Mouse (Mus musculus) midbrain, embryonic 12.5 days (tissue): Measurements from ENCODE around the gene Aurka. TPM values are rescaled to one million over a fixed set of nuclear protein-coding genes. Genes with fewer than 3 reads are reported as not detected.
A peak's percentile ranks its signal among the peaks of the same experiment; 100 is the strongest.

Source experiments
- ATAC-seq: fragments of 200-750 bp; cut with Nextera tagmentation; 2 replicates; pipeline ENCODE4 v1.8.0; 2017; ENCODE audit warnings: low read depth, moderate TSS enrichment, moderate library complexity; ENCODE audit not compliant: low FRiP score
- H3K27ac ChIP-seq: fragments of 300-500 bp; sonication (generic); replicated peaks from 2 replicates; pipeline ENCODE4 v1.5.1; 2016; ENCODE audit warnings: mild to moderate bottlenecking
- H3K27me3 ChIP-seq: fragments of 300-500 bp; sonication (generic); 2 replicates; pipeline ENCODE4 v1.6.1; 2016; ENCODE audit warnings: mild to moderate bottlenecking
- H3K36me3 ChIP-seq: fragments of 300-500 bp; sonication (generic); 2 replicates; pipeline ENCODE4 v1.6.1; 2016
- H3K4me1 ChIP-seq: fragments of 300-500 bp; sonication (generic); 2 replicates; pipeline ENCODE4 v1.6.1; 2016
- H3K4me2 ChIP-seq: fragments of 300-500 bp; sonication (generic); replicated peaks from 2 replicates; pipeline ENCODE4 v1.6.1; 2016; ENCODE audit warnings: mild to moderate bottlenecking, moderate library complexity
- H3K4me3 ChIP-seq: fragments of 300-500 bp; sonication (generic); 2 replicates; pipeline ENCODE4 v1.5.1; 2016; ENCODE audit warnings: mild to moderate bottlenecking
- H3K9ac ChIP-seq: fragments of 300-500 bp; sonication (generic); replicated peaks from 2 replicates; pipeline ENCODE4 v1.6.1; 2016; ENCODE audit warnings: mild to moderate bottlenecking, moderate library complexity
- H3K9me3 ChIP-seq: fragments of 300-500 bp; sonication (generic); 2 replicates; pipeline ENCODE4 v1.6.1; 2016; ENCODE audit warnings: mild to moderate bottlenecking
- WGBS: fragments of 180-500 bp; shearing (Covaris S2); methylation state at CpG from one replicate; pipeline ENCODE4 v1.1.7; 2016; 5-methylcytosine and 5-hydroxymethylcytosine counted together
- polyA plus RNA-seq: library from polyadenylated mRNA; unstranded; fragments of >200 nt; fragmentation: Nextera tagmentation; extraction: Ambion mirVana; gene quantifications from 2 replicates; pipeline ENCODE4 v1.2.1, GENCODE M21; 2016

Gene Aurka
- polyA plus RNA-seq, 1 experiment from 2014 or later = 111 TPM

GRCm38 (mm10) chr2:172380513-172380912, 10.2 kb upstream of the Aurka start:
- no peak overlapping the region for H3K9ac ChIP-seq
- WGBS = 96% methylated on average over 17 of the region's 17 CpGs
- ATAC-seq = no peak
- no peaks in the 10 kb centered on the region for H3K9me3 ChIP-seq
- H3K4me1 ChIP-seq = no peaks in the 10 kb centered on the region
- H3K36me3 ChIP-seq = peaks cover 72% of the 10 kb centered on the region
- no peak overlapping the region for H3K27ac ChIP-seq
- no peak overlapping the region for H3K4me3 ChIP-seq
- no peaks in the 10 kb centered on the region for H3K27me3 ChIP-seq
- no peak overlapping the region for H3K4me2 ChIP-seq

DNA sequence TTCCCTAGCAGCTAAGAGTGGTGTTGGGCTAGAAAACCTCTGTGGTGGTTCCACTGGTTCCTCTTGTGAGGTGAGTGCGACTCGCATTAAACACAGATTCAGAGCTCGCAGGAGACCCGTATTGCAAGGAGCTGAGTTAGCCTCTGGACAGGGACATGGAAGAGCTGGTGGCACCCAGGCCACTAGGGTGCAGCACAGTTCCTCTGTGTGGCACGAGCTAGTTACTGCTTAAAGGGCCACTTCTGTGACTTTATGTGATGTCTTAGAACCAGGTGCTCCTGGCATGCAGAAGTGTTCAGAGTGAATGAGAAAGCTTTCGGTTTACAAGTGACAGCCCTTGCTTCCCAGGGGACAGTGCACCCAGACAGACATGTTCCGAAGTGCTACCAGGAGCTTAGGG, 8.0 kb upstream of the Aurka start:
- 75% methylated on average over 7 of the region's 7 CpGs for WGBS
- H3K9ac ChIP-seq = no peak overlapping the region
- no peaks in the 10 kb centered on the region for H3K4me1 ChIP-seq
- H3K4me2 ChIP-seq = no peak overlapping the region
- H3K4me3 ChIP-seq = no peak overlapping the region
- H3K9me3 ChIP-seq = no peaks in the 10 kb centered on the region
- H3K36me3 ChIP-seq = peaks cover 93% of the 10 kb centered on the region
- no peak overlapping the region for H3K27ac ChIP-seq
- H3K27me3 ChIP-seq = no peaks in the 10 kb centered on the region
- ATAC-seq = no peak

DNA sequence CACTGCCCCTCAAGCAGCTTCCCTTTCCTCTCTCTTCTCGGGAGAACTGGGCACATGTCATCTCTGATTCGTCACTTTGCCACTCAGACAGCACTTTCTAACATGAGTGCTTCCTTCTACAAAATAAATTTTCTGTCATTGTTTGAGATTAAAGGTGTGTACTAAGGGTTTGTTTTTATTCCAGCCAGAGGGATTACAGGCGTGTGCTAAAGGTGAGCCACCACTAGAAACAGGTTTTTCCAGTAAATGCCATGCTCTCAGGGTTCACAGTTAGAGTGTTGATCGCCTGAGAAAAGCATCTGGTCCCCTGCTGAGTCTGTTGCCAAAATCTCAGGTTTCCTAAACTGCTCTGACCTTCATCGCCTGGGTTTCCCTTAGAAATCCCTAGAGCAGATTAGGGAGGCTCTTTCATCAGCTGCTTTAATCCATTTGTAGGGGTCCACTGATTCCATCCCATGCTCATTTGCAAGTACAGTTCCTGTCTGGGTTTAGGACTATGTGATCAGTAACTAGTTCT, 6.7 kb upstream of the Aurka start:
- no peak for ATAC-seq
- Histone ChIP-seq H3K27ac (no peak overlapping the region), H3K4me2 (no peak overlapping the region), H3K9me3 (no peaks in the 10 kb centered on the region), H3K4me3 (no peak overlapping the region), H3K9ac (no peak overlapping the region), H3K36me3 (peaks cover 92% of the 10 kb centered on the region), H3K4me1 (0 out of 2 replicates have a peak, but pooled peaks cover 1% of the 10 kb centered on the region), H3K27me3 (no peaks in the 10 kb centered on the region)
- 69% methylated on average over 5 of the region's 5 CpGs for whole genome bisulfite sequencing

- Histone ChIP-seq H3K27me3 (no peaks in the 10 kb centered on the region), H3K4me1 (peaks cover 6% of the 10 kb centered on the region), H3K4me2 (no peak overlapping the region), H3K4me3 (no peak overlapping the region), H3K36me3 (peaks cover 87% of the 10 kb centered on the region), H3K9me3 (no peaks in the 10 kb centered on the region), H3K9ac (no peak overlapping the region), H3K27ac (no peak overlapping the region)
- ATAC-seq = no peak
- WGBS = 97% methylated on average over 4 of the region's 4 CpGs
Observed at GRCm38 (mm10) chr2:172376551-172376950, 6.2 kb upstream of the Aurka start.

- H3K27ac ChIP-seq = peak overlapping the region; percentile 78
- no peaks in the 10 kb centered on the region for H3K9me3 ChIP-seq
- H3K9ac ChIP-seq = peak overlapping the region; percentile 89
- H3K36me3 ChIP-seq = peaks cover 47% of the 10 kb centered on the region
- peaks cover 33% of the 10 kb centered on the region for H3K4me1 ChIP-seq
- 0% methylated on average over 11 of the region's 11 CpGs for WGBS
- no peaks in the 10 kb centered on the region for H3K27me3 ChIP-seq
- peak overlapping the region; percentile 95 for H3K4me3 ChIP-seq
- peak overlapping the region; percentile 69 for H3K4me2 ChIP-seq
- ATAC-seq = 0 out of 2 replicates have a peak, but pooled peaks have one; percentile 0
Observed at GRCm38 (mm10) chr2:172371258-172371657, 923 bp upstream of the Aurka start.

GRCm38 (mm10) chr2:172363176-172363575, 7.2 kb downstream of the Aurka start:
- no peak for ATAC-seq
- H3K9ac ChIP-seq = no peak overlapping the region
- H3K4me3 ChIP-seq = no peak overlapping the region
- no peaks in the 10 kb centered on the region for H3K27me3 ChIP-seq
- H3K36me3 ChIP-seq = peaks cover 90% of the 10 kb centered on the region
- no peak overlapping the region for H3K27ac ChIP-seq
- 87% methylated on average over 7 of the region's 7 CpGs for WGBS
- no peak overlapping the region for H3K4me2 ChIP-seq
- no peaks in the 10 kb centered on the region for H3K9me3 ChIP-seq
- peaks cover 9% of the 10 kb centered on the region for H3K4me1 ChIP-seq

DNA sequence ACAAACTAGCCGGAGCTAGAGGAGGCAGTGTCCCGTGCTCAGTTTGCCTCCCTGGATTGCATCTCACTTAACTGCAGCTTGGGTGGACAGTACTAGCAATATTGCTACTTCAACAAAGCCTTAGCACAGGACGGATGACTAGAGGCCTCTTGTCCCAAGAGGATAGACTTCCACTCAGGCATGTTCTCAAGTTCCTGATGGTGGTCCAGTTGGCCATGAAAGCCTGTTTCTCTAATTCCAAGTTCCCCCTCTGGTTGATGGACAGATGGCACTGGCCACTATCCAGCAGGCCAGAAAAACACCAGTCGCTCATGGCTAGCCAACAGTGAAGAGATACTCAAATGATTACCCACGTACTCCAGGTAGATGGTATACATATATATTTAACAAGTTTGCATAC, 14.5 kb downstream of the Aurka start:
- no peak overlapping the region for H3K4me2 ChIP-seq
- no peak overlapping the region for H3K9ac ChIP-seq
- no peak for ATAC-seq
- no peak overlapping the region for H3K27ac ChIP-seq
- 90% methylated on average over 5 of the region's 5 CpGs for WGBS
- no peaks in the 10 kb centered on the region for H3K9me3 ChIP-seq
- peaks cover 12% of the 10 kb centered on the region; the same call in 1 of the 2 replicates for H3K4me1 ChIP-seq
- H3K27me3 ChIP-seq = no peaks in the 10 kb centered on the region
- H3K4me3 ChIP-seq = no peak overlapping the region
- H3K36me3 ChIP-seq = peaks cover 65% of the 10 kb centered on the region

DNA sequence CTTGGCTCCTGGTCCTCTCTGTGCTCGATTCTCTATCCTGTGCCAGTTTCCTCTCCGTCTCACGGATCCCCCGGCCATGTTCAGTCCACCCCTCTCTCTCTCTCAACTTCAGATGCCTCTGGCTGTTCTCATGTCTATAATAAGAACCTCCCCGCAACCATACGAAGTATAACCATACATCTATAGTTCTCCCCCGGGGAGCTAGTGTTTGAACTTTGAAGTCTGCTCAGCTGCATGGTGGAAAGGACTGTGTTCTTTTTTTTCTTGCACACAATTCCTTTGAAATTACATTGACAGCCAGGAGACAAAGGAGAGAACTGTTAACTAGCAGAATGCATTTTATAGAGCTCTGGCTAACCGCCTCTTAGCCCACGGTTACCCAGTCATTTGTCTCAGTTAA, 15.6 kb downstream of the Aurka start:
- H3K4me2 ChIP-seq = no peak overlapping the region
- peaks cover 12% of the 10 kb centered on the region; the same call in 1 of the 2 replicates for H3K4me1 ChIP-seq
- H3K9ac ChIP-seq = no peak overlapping the region
- 0 out of 2 replicates have a peak overlapping the region, but pooled peaks have one; percentile 6 for H3K27ac ChIP-seq
- H3K9me3 ChIP-seq = no peaks in the 10 kb centered on the region
- ATAC-seq = no peak
- peaks cover 54% of the 10 kb centered on the region for H3K36me3 ChIP-seq
- no peaks in the 10 kb centered on the region for H3K27me3 ChIP-seq
- H3K4me3 ChIP-seq = no peak overlapping the region
- 72% methylated on average over 9 of the region's 9 CpGs for WGBS

- Histone ChIP-seq H3K27ac (0 out of 2 replicates have a peak overlapping the region, but pooled peaks have one; percentile 8), H3K4me3 (no peak overlapping the region), H3K9me3 (no peaks in the 10 kb centered on the region), H3K4me1 (peaks cover 19% of the 10 kb centered on the region; the same call in 1 of the 2 replicates), H3K27me3 (no peaks in the 10 kb centered on the region), H3K4me2 (no peak overlapping the region), H3K9ac (no peak overlapping the region), H3K36me3 (peaks cover 39% of the 10 kb centered on the region)
- 66% methylated on average over 9 of the region's 9 CpGs for WGBS
- no peak for ATAC-seq
Observed at GRCm38 (mm10) chr2:172353218-172353617, 17.1 kb downstream of the Aurka start.

- Histone ChIP-seq H3K27ac (no peak overlapping the region), H3K4me2 (no peak overlapping the region), H3K9me3 (no peaks in the 10 kb centered on the region), H3K4me3 (no peak overlapping the region), H3K36me3 (peaks cover 14% of the 10 kb centered on the region), H3K9ac (no peak overlapping the region), H3K4me1 (peaks cover 27% of the 10 kb centered on the region), H3K27me3 (no peaks in the 10 kb centered on the region; the same call in 1 of the 2 replicates)
- 78% methylated on average over 8 of the region's 8 CpGs for WGBS
- ATAC-seq = no peak
Observed at GRCm38 (mm10) chr2:172350773-172351172, 19.6 kb downstream of the Aurka start.

DNA sequence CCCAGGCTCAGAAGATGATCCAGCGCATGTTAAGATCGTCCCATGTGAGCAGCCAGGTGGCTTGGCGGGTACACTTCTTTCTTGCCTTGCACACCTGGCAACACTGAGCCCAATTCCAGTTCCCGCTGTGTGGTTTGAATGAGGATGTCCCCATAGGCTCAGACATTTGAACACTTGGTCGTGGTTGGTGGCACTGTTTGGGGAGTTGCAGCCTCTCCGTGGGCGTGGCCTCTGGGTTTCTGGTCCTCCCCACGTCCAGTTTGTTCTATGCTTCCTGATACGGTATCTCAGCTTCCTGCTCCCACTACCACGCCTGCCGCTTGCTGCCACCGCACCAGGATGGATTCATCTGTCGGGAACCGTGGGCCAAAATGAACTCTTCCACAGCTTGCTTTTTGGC, 20.6 kb downstream of the Aurka start:
- peaks cover 28% of the 10 kb centered on the region for H3K4me1 ChIP-seq
- H3K9me3 ChIP-seq = no peaks in the 10 kb centered on the region
- 75% methylated on average over 14 of the region's 14 CpGs for WGBS
- no peak overlapping the region for H3K4me2 ChIP-seq
- ATAC-seq = no peak
- peaks cover 4% of the 10 kb centered on the region; the same call in 1 of the 2 replicates for H3K36me3 ChIP-seq
- H3K27ac ChIP-seq = no peak overlapping the region
- H3K27me3 ChIP-seq = no peaks in the 10 kb centered on the region; the same call in 1 of the 2 replicates
- H3K9ac ChIP-seq = no peak overlapping the region
- no peak overlapping the region for H3K4me3 ChIP-seq

DNA sequence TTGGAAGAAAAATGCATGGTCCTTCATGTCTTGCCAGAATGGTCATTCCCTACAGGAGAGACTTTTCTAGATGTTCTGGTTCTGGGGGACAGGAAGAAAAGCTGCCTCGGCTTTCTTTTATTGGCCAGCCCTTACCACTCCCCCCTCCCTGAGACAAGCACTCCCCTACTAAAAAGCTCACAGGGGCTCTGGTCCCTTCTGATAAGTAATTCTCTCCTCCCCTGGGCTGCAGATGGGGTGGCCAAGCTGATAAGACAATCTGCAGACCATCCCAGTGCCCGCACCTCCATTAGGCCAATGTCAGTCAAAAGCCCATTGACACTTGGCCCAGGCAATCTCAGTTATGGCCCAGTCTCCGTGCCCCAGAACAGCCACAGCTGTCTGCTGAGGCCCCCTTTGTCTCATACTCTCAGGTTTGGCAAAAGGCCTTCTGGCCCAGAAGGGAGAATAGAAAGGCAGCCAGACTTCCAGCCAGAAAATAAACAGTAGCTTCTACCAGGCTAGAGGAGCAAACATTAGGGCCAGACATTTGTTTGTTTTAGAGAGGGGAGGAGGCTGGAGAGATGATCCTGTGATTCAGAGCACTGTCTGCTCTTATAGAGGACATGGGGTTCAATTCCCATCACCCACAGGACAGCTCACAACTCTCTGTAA, 21.9 kb downstream of the Aurka start:
- no peak for ATAC-seq
- H3K9me3 ChIP-seq = no peaks in the 10 kb centered on the region
- peak overlapping the region; percentile 56 for H3K27ac ChIP-seq
- H3K9ac ChIP-seq = no peak overlapping the region
- H3K4me3 ChIP-seq = no peak overlapping the region
- H3K27me3 ChIP-seq = no peaks in the 10 kb centered on the region; the same call in 1 of the 2 replicates
- H3K4me2 ChIP-seq = peak overlapping the region; percentile 2; the same call in 1 of the 2 replicates
- no peaks in the 10 kb centered on the region for H3K36me3 ChIP-seq
- H3K4me1 ChIP-seq = peaks cover 29% of the 10 kb centered on the region
- WGBS = 53% methylated on average over 3 of the region's 3 CpGs
